18 mouse cellular contexts compared by ENCODE assay signal in genomic region chr4:156091236-156091635, GRCm38 (mm10). TPM values are rescaled to one million over a fixed set of nuclear protein-coding genes. Genes with fewer than 3 reads are reported as not detected.
"Had no signal": no experiment of that assay in that cellular context is flagged by ENCODE, and none has a peak within 500 bp of the region (broad histone marks: within the 10 kb centered on the region; RNA-seq: fewer than 3 reads in every experiment).

No protein-coding gene starts in this region.

- H3K4me2 ChIP-seq: kidney, embryonic 15.5 days; midbrain, embryonic 11.5 days; neural tube, embryonic 13.5 days had no signal

- H3K27ac ChIP-seq: kidney, embryonic 15.5 days; macrophage; neural tube, embryonic 13.5 days had no signal

- DNase-seq: kidney, adult 2 months; kidney, postnatal 14 days; layer of hippocampus, adult 9-11 months; left cerebral cortex, postnatal 4 days; lung, adult 2 months; retina, postnatal 1 day; right cerebral cortex, postnatal 4 days; spleen, adult 18-20 months; thymus, postnatal 4 days had no signal

- H3K27me3 ChIP-seq: kidney, embryonic 15.5 days; neural tube, embryonic 13.5 days had no signal

- H3K4me3 ChIP-seq: kidney, embryonic 15.5 days; megakaryocyte, embryonic 14.5 days; neural tube, embryonic 13.5 days had no signal

- H3K4me1 ChIP-seq: kidney, embryonic 15.5 days; megakaryocyte, embryonic 14.5 days; neural tube, embryonic 13.5 days had no signal

- H3K36me3 ChIP-seq: kidney, embryonic 15.5 days; neural tube, embryonic 13.5 days had no signal

- H3K9me3 ChIP-seq: kidney, embryonic 15.5 days; megakaryocyte, embryonic 14.5 days; neural tube, embryonic 13.5 days had no signal

- ATAC-seq: hindbrain, embryonic 16.5 days; inflammation-experienced regulatory T-cells, adult 6 months; lung, postnatal 0 days; midbrain, embryonic 16.5 days had no signal

- H3K9ac ChIP-seq: kidney, embryonic 15.5 days; neural tube, embryonic 13.5 days had no signal

RNA-seq across cellular contexts. Expression of gene Ttll10, which starts 32.0 kb away (rescaled TPM):
- total RNA-seq: left cerebral cortex, postnatal 4 days had no signal
- polyA plus RNA-seq: hindbrain, embryonic 16.5 days; macrophage; midbrain, embryonic 11.5 days; midbrain, embryonic 16.5 days; neural tube, embryonic 13.5 days had no signal

RNA-seq across cellular contexts. Expression of gene Rnf223, which starts 39.1 kb away (rescaled TPM):
- polyA plus RNA-seq: inflammation-experienced regulatory T-cells, adult 6 months; lung, postnatal 0 days; macrophage had no signal
